In genomic region chr8:8602616-8603461, GRCm38 (mm10) we compare ENCODE assay signal across 8 mouse cellular contexts. TPM values are rescaled to one million over a fixed set of nuclear protein-coding genes. Genes with fewer than 3 reads are reported as not detected.
DNase-seq lines count a peak whose midpoint lies in the region; ATAC-seq lines count a peak whose summit lies in the region.

No protein-coding gene starts in this region.

- ATAC-seq in frontal cortex, adult (ENCODE audit: low TSS enrichment): peak; percentile 50
- ATAC-seq in megakaryocyte progenitor cell, adult 5-6 weeks (replicated peaks; ENCODE audit: poor library complexity): peak; percentile 72

- no peak for DNase-seq in frontal cortex, postnatal 10 days (ENCODE audit: low spot score in 2 of 2)
- peak; percentile 41 for DNase-seq in adrenal gland, postnatal 25 days
- peak; percentile 20 for DNase-seq in kidney, adult 9 months
- DNase-seq in left cerebral cortex, adult 18-20 months (ENCODE audit: low spot score in 2 of 2): no peak
- DNase-seq in right cerebral cortex, postnatal 25 days: no peak
- no peak for DNase-seq in frontal cortex, postnatal 14 days (ENCODE audit: low spot score in 2 of 2)

RNA-seq across cellular contexts. Expression of gene Efnb2, which starts 58.2 kb away (rescaled TPM):
- 17.1 and 17.8 TPM in 2 replicates for total RNA-seq in adrenal gland, postnatal 25 days (2021)
- total RNA-seq in megakaryocyte progenitor cell, adult 5-6 weeks (2015): 0.15 and 0.35 TPM in 2 replicates
- total RNA-seq in megakaryocyte progenitor cell, adult 5-6 weeks (2017): 0.24 and 0.50 TPM in 2 replicates
- total RNA-seq in left cerebral cortex, adult 18-20 months (2021): 10 to 100 TPM; 60.1 to 64.2 TPM

Comparison
In these comparisons a context has a peak if more than half of its experiments do, and no peak if none do; other contexts are left out.
1. DNase-seq: peak in adrenal gland, postnatal 25 days (single experiment) and kidney, adult 9 months (single experiment); none in frontal cortex, postnatal 10 days (0 of 2), left cerebral cortex, adult 18-20 months (0 of 2), right cerebral cortex, postnatal 25 days (single experiment) and frontal cortex, postnatal 14 days (0 of 2).
2. RNA of gene Efnb2, which starts 58.2 kb away (total RNA-seq): 60.1 to 64.2 TPM in left cerebral cortex, adult 18-20 months and 17.1 to 17.8 TPM in adrenal gland, postnatal 25 days; 0.15 to 0.50 TPM in megakaryocyte progenitor cell, adult 5-6 weeks; every median in the first group is over 10 times any median in the second.